Mouse (Mus musculus): ENCODE results near the gene Gm21972.

DNA sequence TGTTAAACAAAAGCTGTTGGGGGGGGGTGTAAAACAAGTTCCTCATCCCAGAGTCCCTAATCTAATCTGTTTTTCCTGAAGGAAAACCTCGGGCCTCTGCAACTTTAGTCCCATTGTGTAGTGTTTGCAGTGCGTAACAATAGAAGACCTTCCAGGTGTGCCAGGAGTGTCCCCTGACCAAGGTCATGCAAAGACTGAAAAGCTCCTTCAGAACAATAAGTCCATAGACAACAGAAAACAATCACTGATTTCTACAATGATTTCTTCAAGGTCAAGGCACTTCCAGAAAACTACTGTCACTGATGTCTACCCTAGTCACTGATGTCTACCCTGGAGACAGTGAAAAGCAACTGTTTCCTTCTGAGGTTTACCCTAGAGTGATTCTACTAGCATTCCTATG is 54.4 kb downstream of the Gm21972 start:
- TF ChIP-seq TAL1 (IDR thresholded peaks at IDR 0.05; ENCODE audit: low read length), result no peak
- TF ChIP-seq GATA1 (IDR thresholded peaks at IDR 0.05; ENCODE audit: low read length), result no peak
